Mouse (Mus musculus): ENCODE measurements at regions not wholly inside any gene's neighbourhood (a gene's known extent, or its start where the extent isn't known, plus 50 kb on each side); places are given as distances from the start of the nearest gene placed in this dataset.

GRCm38 (mm10) chr15:61165050-61165449 is 242.2 kb upstream of the A1bg start:
- no peak for DNase-seq (ENCODE audit: low spot score)
- H3K36me3 ChIP-seq (ENCODE audit: control insufficient read depth, insufficient read depth, low read length) = no peaks in the 10 kb centered on the region
- 50% methylated on average over 5 of the region's 5 CpGs for WGBS
- ATAC-seq (replicated peaks; ENCODE audit: low FRiP score, low TSS enrichment, low read depth) = no peak
- no peak overlapping the region for H3K9ac ChIP-seq (ENCODE audit: low read length)
- H3K4me1 ChIP-seq (replicated peaks; ENCODE audit: control insufficient read depth, insufficient read depth, low read length) = no peaks in the 10 kb centered on the region; the same call in 1 of the 2 replicates
- no peaks in the 10 kb centered on the region for H3K27me3 ChIP-seq (replicated peaks; ENCODE audit: control insufficient read depth, insufficient read depth, low read length)
- no peak overlapping the region for H3K4me3 ChIP-seq (ENCODE audit: low read depth, low read length)
- H3K4me2 ChIP-seq (ENCODE audit: low read length) = no peak overlapping the region
- H3K9me3 ChIP-seq (ENCODE audit: control insufficient read depth, low read length) = no peaks in the 10 kb centered on the region
- no peak overlapping the region for H3K27ac ChIP-seq (ENCODE audit: low read depth)

GRCm38 (mm10) chr15:61161397-61161796 is 238.6 kb upstream of the A1bg start:
- DNase-seq (ENCODE audit: low spot score) (no peak), ATAC-seq (replicated peaks; ENCODE audit: low FRiP score, low TSS enrichment, low read depth) (no peak)
- 54% methylated on average over 5 of the region's 5 CpGs for WGBS
- Histone ChIP-seq H3K4me3 (ENCODE audit: low read depth, low read length) (no peak overlapping the region), H3K9ac (ENCODE audit: low read length) (no peak overlapping the region), H3K27ac (ENCODE audit: low read depth) (no peak overlapping the region), H3K27me3 (replicated peaks; ENCODE audit: control insufficient read depth, insufficient read depth, low read length) (no peaks in the 10 kb centered on the region), H3K4me1 (replicated peaks; ENCODE audit: control insufficient read depth, insufficient read depth, low read length) (peaks cover 5% of the 10 kb centered on the region; the same call in 1 of the 2 replicates), H3K4me2 (ENCODE audit: low read length) (no peak overlapping the region), H3K36me3 (ENCODE audit: control insufficient read depth, insufficient read depth, low read length) (no peaks in the 10 kb centered on the region), H3K9me3 (ENCODE audit: control insufficient read depth, low read length) (no peaks in the 10 kb centered on the region)

- ATAC-seq (replicated peaks; ENCODE audit: low FRiP score, low TSS enrichment, low read depth) = no peak
- H3K27ac ChIP-seq (ENCODE audit: low read depth) = no peak overlapping the region
These were observed 237.9 kb upstream of the A1bg start for GRCm38 (mm10) chr15:61160666-61161065.

GRCm38 (mm10) chr15:61159552-61159951 is 236.7 kb upstream of the A1bg start:
- no peak overlapping the region for H3K9ac ChIP-seq (ENCODE audit: low read length)
- H3K4me2 ChIP-seq (ENCODE audit: low read length) = no peak overlapping the region
- H3K9me3 ChIP-seq (ENCODE audit: control insufficient read depth, low read length) = no peaks in the 10 kb centered on the region
- no peak overlapping the region for H3K27ac ChIP-seq (ENCODE audit: low read depth)
- no peak overlapping the region for H3K4me3 ChIP-seq (ENCODE audit: low read depth, low read length)
- WGBS = 84% methylated on average over 5 of the region's 5 CpGs
- H3K4me1 ChIP-seq (replicated peaks; ENCODE audit: control insufficient read depth, insufficient read depth, low read length) = peaks cover 5% of the 10 kb centered on the region; the same call in 1 of the 2 replicates
- no peaks in the 10 kb centered on the region for H3K36me3 ChIP-seq (ENCODE audit: control insufficient read depth, insufficient read depth, low read length)
- H3K27me3 ChIP-seq (replicated peaks; ENCODE audit: control insufficient read depth, insufficient read depth, low read length) = no peaks in the 10 kb centered on the region
- ATAC-seq (replicated peaks; ENCODE audit: low FRiP score, low TSS enrichment, low read depth) = no peak
- no peak for DNase-seq (ENCODE audit: low spot score)

More at GRCm38 (mm10) chr15:61160666-61161065, 237.9 kb upstream of the A1bg start:
- no peaks in the 10 kb centered on the region for H3K9me3 ChIP-seq (ENCODE audit: control insufficient read depth, low read length)
- DNase-seq (ENCODE audit: low spot score) = no peak
- peaks cover 5% of the 10 kb centered on the region; the same call in 1 of the 2 replicates for H3K4me1 ChIP-seq (replicated peaks; ENCODE audit: control insufficient read depth, insufficient read depth, low read length)
- H3K9ac ChIP-seq (ENCODE audit: low read length) = no peak overlapping the region
- no peaks in the 10 kb centered on the region for H3K27me3 ChIP-seq (replicated peaks; ENCODE audit: control insufficient read depth, insufficient read depth, low read length)
- WGBS = 82% methylated on average over 1 of the region's 1 CpGs
- H3K36me3 ChIP-seq (ENCODE audit: control insufficient read depth, insufficient read depth, low read length) = no peaks in the 10 kb centered on the region
- no peak overlapping the region for H3K4me3 ChIP-seq (ENCODE audit: low read depth, low read length)
- H3K4me2 ChIP-seq (ENCODE audit: low read length) = no peak overlapping the region

GRCm38 (mm10) chr15:61158041-61158545 is 235.3 kb upstream of the A1bg start:
- Histone ChIP-seq H3K27me3 (replicated peaks; ENCODE audit: control insufficient read depth, insufficient read depth, low read length) (no peaks in the 10 kb centered on the region), H3K27ac (ENCODE audit: low read depth) (peak overlapping the region; percentile 43), H3K36me3 (ENCODE audit: control insufficient read depth, insufficient read depth, low read length) (no peaks in the 10 kb centered on the region), H3K9ac (ENCODE audit: low read length) (peak overlapping the region; percentile 42), H3K9me3 (ENCODE audit: control insufficient read depth, low read length) (no peaks in the 10 kb centered on the region), H3K4me1 (replicated peaks; ENCODE audit: control insufficient read depth, insufficient read depth, low read length) (peaks cover 5% of the 10 kb centered on the region; the same call in 1 of the 2 replicates), H3K4me3 (ENCODE audit: low read depth, low read length) (peak overlapping the region; percentile 36), H3K4me2 (ENCODE audit: low read length) (peak overlapping the region; percentile 63)
- WGBS = 33% methylated on average over 13 of the region's 13 CpGs
- peak; percentile 74 for DNase-seq (ENCODE audit: low spot score)
- no peak for ATAC-seq (replicated peaks; ENCODE audit: low FRiP score, low TSS enrichment, low read depth)

- ATAC-seq (replicated peaks; ENCODE audit: low FRiP score, low TSS enrichment, low read depth) (0 out of 2 replicates have a peak, but pooled peaks have one; percentile 43), DNase-seq (ENCODE audit: low spot score) (peak; percentile 99)
- Histone ChIP-seq H3K9me3 (ENCODE audit: control insufficient read depth, low read length) (no peaks in the 10 kb centered on the region), H3K27me3 (replicated peaks; ENCODE audit: control insufficient read depth, insufficient read depth, low read length) (no peaks in the 10 kb centered on the region), H3K4me1 (replicated peaks; ENCODE audit: control insufficient read depth, insufficient read depth, low read length) (peaks cover 5% of the 10 kb centered on the region; the same call in 1 of the 2 replicates), H3K27ac (ENCODE audit: low read depth) (no peak overlapping the region; the same call in 1 of the 2 replicates), H3K36me3 (ENCODE audit: control insufficient read depth, insufficient read depth, low read length) (no peaks in the 10 kb centered on the region), H3K4me3 (ENCODE audit: low read depth, low read length) (peak overlapping the region; percentile 36), H3K4me2 (ENCODE audit: low read length) (peak overlapping the region; percentile 63), H3K9ac (ENCODE audit: low read length) (peak overlapping the region; percentile 42; the same call in 1 of the 2 replicates)
- 5% methylated on average over 13 of the region's 13 CpGs for WGBS
These were observed 234.7 kb upstream of the A1bg start for GRCm38 (mm10) chr15:61157543-61157942.

GRCm38 (mm10) chr15:61155530-61155929 is 232.7 kb upstream of the A1bg start:
- ATAC-seq (replicated peaks; ENCODE audit: low FRiP score, low TSS enrichment, low read depth) (no peak), DNase-seq (ENCODE audit: low spot score) (no peak)
- 41% methylated on average over 7 of the region's 7 CpGs for WGBS
- Histone ChIP-seq H3K27ac (ENCODE audit: low read depth) (no peak overlapping the region), H3K9me3 (ENCODE audit: control insufficient read depth, low read length) (no peaks in the 10 kb centered on the region), H3K36me3 (ENCODE audit: control insufficient read depth, insufficient read depth, low read length) (no peaks in the 10 kb centered on the region), H3K4me2 (ENCODE audit: low read length) (no peak overlapping the region), H3K27me3 (replicated peaks; ENCODE audit: control insufficient read depth, insufficient read depth, low read length) (no peaks in the 10 kb centered on the region), H3K4me3 (ENCODE audit: low read depth, low read length) (no peak overlapping the region), H3K9ac (ENCODE audit: low read length) (no peak overlapping the region), H3K4me1 (replicated peaks; ENCODE audit: control insufficient read depth, insufficient read depth, low read length) (0 out of 2 replicates have a peak, but pooled peaks cover 5% of the 10 kb centered on the region)

GRCm38 (mm10) chr15:61154166-61154565 is 231.4 kb upstream of the A1bg start:
- no peak for DNase-seq (ENCODE audit: low spot score)
- H3K4me2 ChIP-seq (ENCODE audit: low read length) = no peak overlapping the region
- 71% methylated on average over 12 of the region's 12 CpGs for WGBS
- H3K36me3 ChIP-seq (ENCODE audit: control insufficient read depth, insufficient read depth, low read length) = no peaks in the 10 kb centered on the region
- no peak overlapping the region for H3K4me3 ChIP-seq (ENCODE audit: low read depth, low read length)
- no peak overlapping the region for H3K27ac ChIP-seq (ENCODE audit: low read depth)
- no peak for ATAC-seq (replicated peaks; ENCODE audit: low FRiP score, low TSS enrichment, low read depth)
- H3K27me3 ChIP-seq (replicated peaks; ENCODE audit: control insufficient read depth, insufficient read depth, low read length) = no peaks in the 10 kb centered on the region
- no peaks in the 10 kb centered on the region for H3K9me3 ChIP-seq (ENCODE audit: control insufficient read depth, low read length)
- H3K4me1 ChIP-seq (replicated peaks; ENCODE audit: control insufficient read depth, insufficient read depth, low read length) = 0 out of 2 replicates have a peak, but pooled peaks cover 5% of the 10 kb centered on the region
- no peak overlapping the region for H3K9ac ChIP-seq (ENCODE audit: low read length)

GRCm38 (mm10) chr15:61142851-61143250 is 220.0 kb upstream of the A1bg start:
- no peaks in the 10 kb centered on the region for H3K36me3 ChIP-seq (ENCODE audit: control insufficient read depth, insufficient read depth, low read length)
- 78% methylated on average over 3 of the region's 3 CpGs for whole genome bisulfite sequencing
- H3K9ac ChIP-seq (ENCODE audit: low read length) = no peak overlapping the region
- H3K4me1 ChIP-seq (replicated peaks; ENCODE audit: control insufficient read depth, insufficient read depth, low read length) = no peaks in the 10 kb centered on the region
- no peak overlapping the region for H3K27ac ChIP-seq (ENCODE audit: low read depth)
- H3K4me3 ChIP-seq (ENCODE audit: low read depth, low read length) = no peak overlapping the region
- no peak overlapping the region for H3K4me2 ChIP-seq (ENCODE audit: low read length)
- DNase-seq (ENCODE audit: low spot score) = no peak
- no peaks in the 10 kb centered on the region for H3K27me3 ChIP-seq (replicated peaks; ENCODE audit: control insufficient read depth, insufficient read depth, low read length)
- no peaks in the 10 kb centered on the region for H3K9me3 ChIP-seq (ENCODE audit: control insufficient read depth, low read length)
- ATAC-seq (replicated peaks; ENCODE audit: low FRiP score, low TSS enrichment, low read depth) = no peak

All from intestine, embryonic 14.5 days (tissue).